Mouse (Mus musculus): ENCODE data around the gene Haus4.

Gene Haus4

DNA sequence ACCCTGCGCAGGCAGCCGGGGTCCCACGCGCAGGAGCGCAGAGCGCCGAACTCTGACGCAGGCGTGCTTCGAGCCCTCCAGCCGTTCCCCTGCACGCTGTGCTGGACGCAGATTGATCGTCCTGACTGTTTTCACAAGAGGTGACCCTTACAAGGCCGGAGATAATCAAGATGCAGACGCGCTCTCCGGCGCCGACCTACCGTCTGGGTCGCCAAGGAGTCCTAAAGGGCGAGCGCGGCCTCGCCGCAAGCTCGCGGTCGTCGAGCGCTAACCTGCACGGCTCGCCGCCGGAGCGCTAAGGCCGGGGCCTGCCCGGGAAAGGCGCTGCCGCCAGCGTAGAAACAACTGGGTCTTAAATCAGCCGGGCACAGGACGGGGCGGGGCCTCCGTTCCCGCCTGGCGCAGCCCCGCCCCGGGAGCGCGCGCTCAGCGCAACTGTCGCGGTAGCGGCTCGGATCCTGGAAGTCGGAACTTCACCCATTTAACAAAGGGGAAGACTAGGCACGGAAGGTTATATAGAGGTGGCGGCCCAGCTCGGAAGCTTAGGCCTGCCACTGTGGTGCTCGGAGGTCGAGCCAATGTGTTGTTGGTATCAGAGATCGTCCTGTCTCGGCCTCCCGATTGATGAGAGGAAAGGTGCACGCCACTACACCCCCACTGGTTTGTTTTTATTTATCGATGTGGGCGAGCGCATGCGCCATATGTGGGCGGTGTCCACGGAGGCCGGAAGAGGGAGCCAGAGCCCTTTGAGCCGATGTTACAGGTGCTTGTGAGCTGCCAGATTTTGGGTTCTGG, at the start of gene Haus4:
Gene Haus4, minus strand, starts transcription at position 642 of the 795 bp plus-strand sequence.
- peak; percentile 70 for DNase-seq

DNA sequence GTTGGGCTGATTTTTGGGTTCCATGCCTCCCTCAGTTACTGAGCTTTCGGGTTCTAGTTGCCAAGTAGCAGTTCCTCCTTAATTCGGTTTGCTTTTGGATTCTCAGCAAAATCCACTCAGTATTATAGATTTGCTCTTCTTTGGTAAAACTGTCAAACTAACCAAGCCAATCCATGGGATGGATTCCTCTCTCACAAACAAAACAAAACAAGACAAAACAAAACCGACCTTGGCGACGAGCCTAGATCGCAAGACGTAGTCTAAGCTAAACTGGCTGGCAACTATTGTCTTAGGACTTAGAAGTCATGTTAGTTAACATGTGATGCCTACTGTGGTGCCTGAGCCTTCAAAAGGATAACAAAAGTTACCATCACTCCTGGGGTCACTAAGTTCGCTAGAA, 49.3 kb upstream of the Haus4 start:
- DNase-seq: peak; percentile 45

DNA sequence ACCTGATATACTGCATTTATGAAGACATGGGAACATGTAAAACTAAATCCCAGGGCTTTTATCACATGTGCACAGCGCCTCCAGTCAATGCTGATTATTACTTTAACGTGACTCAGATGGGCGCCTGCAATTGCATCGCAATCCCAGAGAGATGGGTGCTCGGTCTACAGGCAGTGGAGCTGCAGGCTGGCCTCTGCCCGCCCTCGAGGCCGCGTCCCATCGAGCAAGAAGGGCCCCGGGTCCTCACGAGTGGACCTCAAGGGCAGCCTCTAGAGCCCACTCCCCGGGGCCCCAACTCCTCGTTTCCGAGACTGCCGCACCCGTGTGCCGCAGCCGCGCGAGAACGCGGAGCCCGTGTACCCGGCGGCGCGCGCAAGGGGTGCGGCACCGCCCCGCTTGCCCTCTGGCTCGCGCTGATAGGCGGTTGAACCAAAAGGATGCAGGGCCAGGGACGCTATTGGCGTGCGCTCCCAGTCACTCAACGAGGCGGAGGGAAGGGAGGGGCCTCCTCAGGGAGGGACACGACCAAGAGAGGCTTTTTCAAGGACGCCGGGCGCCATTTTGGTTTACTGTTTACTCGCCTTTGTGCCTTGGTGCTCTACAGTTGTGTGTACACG, 48.7 kb upstream of the Haus4 start:
- peak; percentile 98 for DNase-seq

DNA sequence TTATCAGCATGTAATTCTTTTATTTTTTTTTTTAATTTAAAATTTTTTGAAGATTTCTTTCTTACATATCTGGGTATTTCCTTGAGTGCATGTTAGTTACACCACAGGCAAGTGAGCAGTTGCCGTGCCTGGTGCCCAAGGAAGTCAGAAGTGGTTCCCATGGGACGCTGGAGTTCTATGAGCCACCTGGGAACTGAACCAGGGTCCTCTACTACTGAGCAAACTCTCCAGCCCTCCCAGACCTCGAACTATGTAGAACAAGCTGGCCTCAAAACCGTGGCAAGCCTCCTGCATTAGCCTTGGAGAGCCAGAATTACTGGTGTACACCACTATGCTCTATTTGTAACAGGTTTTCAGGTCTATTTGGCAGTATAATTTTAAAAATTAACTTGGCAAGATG, 48.2 kb upstream of the Haus4 start:
- DNase-seq: peak; percentile 60

DNA sequence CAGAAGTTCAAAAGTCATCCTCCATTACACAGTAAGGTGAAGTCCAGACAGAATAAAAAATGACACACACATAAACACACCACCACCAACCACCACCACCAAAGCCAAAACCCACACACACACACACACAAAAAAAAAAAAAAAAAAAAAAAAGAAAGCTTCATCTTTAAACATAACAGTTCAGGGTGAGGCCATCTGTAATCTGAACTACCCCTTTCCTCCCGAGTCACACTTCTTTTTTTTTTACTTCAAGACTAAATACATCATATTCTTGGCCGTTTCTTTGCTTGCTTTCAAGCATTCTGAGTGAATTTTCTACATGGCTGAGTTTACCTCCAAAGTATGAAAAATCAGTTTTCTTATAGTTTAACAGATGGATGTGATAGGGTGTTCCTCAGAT, 47.2 kb upstream of the Haus4 start:
- DNase-seq: no peak

DNA sequence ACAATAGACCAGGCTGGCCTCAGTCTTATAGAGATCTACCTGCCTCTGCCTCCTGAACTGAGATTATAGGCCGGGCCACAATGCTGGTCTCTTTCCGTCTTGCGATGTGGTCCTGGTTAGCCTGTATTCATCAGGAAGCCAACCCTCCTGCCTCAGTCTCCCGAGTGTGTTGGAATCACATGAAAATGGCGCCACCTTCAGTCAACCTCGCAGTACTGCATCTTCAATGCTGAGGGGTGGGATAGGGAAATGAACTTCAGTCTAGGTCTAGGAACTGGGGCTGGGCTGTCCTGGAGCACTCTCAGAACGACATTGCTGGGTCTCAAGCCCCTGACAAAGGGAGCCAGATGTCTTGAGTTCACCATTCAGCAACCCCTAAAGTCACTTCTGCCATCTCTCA, 42.7 kb upstream of the Haus4 start:
- DNase-seq: no peak

DNA sequence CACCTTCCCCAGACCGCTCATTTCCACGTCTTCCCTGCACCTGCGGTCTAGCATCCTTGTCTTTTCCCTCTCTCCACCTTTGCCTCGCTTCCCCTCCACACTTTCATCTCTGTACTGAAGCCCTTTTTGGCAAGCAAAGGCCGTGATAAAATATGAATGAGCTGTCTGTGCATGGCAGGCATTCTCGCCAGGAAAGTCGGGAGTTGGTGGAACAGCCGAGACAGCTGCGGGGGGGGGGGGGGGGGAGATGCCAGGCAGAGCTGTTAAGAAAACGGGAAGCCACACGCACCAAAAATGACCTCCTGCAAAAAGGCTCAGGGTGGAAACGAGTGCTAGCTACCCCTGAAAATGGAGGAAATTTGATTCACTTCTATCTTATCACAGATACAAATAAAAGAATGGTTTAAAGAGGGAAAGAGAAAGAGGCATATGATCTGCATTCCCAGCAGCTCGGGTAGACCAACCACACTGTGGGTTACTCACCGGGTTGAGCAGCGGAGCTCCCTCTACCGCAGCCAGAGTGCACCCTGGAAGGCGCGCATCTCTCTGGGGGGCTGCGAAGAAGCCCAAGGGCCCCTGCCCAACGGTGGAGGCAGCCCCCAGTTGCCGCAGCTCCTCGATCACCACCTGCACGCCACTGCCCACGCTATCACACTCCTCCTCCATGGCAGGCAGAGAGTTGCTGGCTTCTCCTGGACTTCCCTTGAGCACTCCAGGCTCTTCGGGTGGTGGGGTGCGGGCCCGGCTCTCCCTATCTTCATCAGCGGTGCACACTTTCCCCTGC, 40.4 kb upstream of the Haus4 start:
- no peak for DNase-seq

DNA sequence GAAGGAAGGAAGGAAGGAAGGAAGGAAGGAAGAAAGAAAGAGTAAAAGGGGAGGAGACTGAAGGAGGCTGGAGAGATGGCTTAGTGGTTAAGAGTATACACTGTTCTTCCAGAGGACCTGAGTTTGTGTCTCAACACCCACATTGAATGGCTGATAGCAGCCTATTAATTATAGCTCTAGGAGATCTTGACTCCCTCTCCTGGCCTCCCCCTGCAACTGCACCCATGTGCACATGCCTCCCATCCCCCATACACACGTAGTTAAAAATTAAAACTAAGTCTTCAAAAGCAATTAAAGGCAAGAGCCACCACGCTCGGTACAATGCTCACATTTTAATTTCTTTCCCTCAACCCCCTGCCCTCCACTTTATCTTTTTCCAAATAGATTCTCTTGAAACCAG, 39.6 kb upstream of the Haus4 start:
- no peak for DNase-seq

DNA sequence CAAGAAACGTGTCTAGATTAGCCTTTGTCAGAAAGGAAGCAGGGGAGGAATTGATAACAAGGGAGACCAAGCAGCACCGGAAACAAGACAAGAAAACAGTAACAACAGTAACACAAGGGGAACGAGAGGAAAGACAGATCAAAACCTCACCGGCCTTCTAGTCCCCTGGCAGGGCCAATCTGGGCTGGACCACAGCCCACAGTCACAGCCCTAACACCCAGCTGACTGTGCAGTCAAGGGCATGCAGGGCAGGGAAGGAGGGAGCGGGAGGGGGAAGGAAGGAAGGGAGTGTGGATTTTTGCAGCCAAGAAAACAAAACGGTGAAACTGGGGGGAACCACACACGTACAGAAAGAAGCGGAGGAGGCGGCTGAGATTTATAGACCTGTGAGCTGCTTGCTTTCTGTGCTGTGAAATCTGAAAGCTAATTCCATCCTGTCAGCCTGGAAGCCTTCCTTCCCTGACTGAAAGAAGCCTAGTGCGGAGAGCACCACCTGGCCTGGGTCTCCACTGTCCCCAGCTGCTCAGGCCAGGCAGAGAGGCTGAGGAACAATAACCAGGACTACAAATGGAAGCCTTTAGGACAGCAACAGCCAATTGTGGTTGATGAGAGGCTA, 38.0 kb upstream of the Haus4 start:
- DNase-seq: no peak

DNA sequence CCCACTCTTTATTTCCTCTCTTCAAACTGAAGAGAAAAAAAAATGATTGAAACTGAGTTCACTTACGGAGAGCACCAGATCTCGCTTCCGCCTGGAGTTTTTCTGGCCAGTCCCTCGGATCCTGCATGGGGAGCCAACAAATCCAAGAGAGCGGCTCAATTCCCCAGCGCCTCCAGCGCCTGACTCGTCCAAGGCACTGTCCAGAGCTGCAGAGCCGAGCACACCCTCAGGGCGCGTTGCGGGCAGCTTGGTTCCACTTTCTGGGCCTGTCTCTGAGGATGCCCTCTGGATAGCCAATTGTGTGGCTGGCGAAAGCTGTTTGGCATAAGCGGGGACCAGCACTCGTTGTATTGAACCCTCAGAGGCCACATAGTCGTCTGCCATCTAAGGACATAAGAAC, 36.6 kb upstream of the Haus4 start:
- DNase-seq: peak; percentile 1

DNA sequence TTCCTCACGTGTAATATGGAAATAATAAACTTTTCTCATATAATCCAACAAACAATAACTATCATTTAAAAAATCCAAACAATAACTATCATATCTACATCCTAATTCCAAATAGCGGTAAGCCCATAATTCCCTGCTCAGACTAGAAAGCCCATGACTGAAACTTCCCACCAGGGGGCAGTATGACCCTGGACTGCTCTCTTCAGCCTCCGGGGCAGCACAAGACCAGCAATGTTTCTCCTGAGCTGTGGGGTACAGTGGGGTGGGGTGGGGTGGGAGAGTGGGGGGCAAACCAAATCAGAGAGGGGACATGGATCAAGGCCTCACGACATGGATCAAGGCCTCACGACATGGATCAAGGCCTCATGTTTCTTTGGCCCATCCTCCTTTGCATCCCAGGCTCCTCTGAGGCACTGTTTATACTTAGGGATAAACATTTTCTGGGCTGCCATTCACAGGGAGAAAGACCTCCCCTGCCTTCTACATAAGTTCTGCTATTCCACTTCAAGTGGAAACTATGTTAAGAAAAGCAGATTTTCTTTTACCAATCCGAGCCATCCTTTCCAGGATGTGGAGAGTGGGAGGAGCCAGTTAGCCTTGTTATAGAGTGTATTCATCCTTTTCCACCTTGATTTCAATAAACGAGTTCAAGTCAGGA, 29.4 kb upstream of the Haus4 start:
- DNase-seq: no peak

DNA sequence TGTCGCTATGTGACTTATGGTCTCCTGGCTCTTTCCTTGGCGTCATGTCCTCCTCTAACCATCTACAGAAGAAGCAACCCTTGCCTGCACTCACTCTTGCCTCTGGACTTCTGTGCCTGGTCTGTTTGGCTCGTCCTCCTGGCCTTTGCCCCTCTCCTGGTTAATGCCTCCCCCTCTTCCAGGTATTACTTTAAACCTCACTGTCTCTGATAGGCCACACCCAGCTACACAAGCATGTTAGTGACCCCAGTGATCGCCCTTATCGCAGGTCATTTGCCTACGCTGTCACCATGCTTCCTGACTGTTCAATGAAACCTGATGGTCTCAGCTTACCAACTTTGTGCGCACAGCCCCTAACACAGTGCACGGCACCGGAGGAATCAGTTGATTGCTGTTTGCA, 28.1 kb upstream of the Haus4 start:
- DNase-seq: no peak

DNA sequence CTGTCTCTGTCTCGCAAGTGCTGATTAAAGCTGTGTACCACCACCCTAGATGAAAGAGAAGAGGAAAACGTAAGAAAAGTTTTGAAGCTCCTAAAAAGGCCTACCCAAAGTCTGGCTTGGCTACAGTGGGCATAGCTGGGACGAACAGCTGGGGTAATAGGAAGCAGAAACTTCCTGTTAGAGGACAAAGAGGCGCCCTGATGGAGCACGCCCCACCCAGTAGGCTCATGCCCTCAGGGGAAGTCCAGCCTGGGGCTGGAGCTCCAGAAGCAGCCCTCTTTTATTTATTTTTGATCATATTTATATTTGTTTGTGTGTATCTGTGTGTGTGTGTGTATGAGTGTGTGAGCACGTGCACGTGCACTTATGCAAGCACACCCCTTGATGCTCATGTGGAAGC, 25.2 kb upstream of the Haus4 start:
- no peak for DNase-seq

DNA sequence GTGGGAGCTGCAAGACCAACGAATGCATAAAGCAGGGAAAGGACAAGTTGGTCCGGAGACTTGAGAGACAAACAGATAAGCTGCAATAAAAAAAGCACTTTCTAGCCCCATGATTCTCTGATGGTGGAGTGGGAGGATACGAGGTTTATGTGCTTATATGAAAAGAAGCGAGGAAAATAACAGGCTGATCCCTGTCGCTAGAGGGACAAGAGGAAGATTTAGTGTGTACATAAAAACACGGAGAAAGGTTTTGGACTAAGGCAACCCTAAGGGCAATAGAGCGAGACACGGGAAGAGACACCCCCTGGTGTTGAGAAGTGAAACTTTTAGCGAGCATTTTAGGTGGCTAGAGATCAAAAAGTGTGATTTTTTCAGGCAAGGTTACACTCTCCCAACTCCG, 23.6 kb upstream of the Haus4 start:
- no peak for DNase-seq

DNA sequence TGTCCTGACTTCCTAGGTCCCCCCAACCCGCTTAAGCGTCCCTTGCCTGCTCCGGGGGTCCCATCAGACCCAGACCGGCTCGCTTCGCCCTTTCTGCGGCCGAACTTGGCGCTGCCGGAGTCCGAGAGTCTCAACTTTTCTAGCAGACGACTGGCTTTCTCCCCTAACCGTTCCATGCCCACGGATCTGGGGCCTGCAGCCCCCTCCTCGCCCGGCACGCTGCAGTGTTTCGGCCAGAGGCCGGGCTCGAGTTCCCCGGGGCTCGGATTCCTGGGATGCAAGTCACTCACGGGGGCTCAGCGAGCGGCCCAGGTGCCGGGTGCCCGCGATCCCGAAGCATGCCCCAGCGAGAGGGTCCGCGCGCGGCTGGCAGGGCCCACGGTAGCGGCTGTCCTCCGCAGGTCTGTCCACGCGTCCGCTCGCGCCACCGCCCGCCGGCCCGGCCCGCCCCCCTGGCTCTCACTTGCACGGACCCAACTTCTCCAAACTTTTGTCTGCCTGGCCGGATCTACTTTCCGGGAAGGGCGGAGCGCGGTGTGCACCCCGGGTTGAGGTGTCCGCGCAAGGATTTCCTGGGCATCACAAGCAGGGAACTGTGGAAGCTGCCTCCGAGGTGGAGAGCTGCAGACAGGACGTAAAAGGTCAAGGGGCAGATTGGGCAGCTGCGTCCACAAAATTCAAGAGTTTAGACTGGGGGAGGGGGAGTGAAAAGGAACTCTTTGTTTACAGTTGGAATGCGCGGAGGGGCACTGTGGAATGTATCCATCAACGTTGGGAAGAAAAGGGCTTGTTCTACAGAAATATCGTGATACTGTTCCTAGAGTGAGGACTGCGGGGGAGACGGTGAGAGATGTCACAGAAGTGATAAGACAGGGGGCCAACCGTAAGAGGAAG, 22.9 kb upstream of the Haus4 start, which contains the start of gene Ajuba:
Gene Ajuba, minus strand, starts transcription at position 470 of the 894 bp plus-strand sequence.
- peak; percentile 27 for DNase-seq

DNA sequence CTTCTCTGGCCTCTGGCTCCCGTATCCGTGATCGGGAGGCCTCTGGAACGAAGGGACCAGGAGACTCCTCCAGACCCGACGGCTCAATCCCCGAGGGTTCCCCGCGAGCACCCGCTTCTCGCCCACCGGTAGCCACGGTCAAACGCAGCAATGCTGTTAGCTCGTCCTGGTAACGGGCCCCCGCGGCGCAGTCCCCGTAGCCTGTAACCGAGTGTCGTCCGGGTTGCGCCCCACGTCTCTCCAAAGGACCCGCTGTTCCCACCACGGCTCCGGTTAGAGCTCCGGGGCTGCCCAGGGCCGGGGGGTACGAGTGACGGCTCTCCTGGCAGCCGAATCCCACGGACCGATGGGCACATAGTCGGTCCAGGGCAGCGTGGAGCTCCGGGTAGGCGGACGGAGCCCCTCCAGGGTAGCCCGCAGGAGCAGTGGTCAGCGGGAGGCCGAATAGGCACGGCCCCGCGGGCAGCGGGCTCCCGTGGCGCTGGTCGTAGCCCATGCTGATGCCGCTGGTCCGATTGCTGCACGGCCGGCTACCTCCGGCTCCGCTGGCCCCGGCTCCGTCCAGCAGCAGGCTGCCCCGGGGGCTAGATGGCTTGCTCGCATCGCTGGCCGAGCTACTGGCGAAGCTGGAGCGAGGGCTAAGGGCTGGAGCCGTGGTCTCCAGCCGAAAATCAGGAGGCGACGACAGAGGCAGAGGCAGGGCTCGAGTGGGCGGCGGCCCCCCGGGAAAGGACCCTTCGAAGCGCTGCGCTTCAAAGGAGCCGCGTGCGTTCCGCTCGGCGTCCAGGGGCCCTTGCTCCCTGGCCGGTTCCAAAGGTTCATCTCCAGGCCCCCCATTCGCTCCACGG, 22.0 kb upstream of the Haus4 start:
- DNase-seq: no peak

DNA sequence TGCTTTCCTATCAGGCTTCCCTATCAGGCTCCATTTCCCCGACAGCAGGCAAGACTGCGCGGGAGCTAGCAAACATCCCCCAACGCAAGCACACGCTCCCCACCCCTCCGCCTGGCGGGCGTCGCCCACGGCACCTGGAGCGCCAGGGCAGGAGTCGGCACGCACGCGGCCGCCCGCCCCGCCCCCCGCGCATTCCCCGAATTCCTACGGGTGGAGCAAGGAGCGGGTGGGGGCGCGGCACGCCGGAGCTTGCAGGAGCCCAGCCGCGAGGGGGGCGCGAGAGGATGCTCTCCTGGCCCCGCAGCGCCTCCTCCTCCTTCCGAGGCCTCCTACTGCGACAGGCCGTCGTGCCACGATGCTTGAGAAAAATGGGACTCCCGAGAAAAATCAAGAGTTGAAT, 21.2 kb upstream of the Haus4 start:
- no peak for DNase-seq

DNA sequence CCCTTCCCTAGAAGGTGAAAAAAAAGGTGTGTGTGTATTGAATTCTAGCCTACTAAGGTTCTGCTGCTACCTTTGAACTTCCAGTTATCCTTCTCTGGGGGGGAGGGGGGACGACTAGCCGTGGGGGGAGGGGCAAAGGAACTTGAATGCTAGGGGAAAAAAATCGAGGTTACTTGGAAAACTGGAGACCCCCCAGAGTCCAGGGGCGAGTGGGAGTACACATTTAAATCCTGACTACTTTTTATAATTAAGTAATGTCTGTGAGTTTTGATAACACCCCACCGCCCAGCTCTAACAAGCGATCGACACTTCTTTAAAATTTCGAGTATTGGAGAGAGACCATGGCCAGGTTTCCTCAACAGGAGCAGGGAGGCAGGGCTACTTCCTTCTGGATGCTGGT, 20.6 kb upstream of the Haus4 start:
- DNase-seq: no peak

DNA sequence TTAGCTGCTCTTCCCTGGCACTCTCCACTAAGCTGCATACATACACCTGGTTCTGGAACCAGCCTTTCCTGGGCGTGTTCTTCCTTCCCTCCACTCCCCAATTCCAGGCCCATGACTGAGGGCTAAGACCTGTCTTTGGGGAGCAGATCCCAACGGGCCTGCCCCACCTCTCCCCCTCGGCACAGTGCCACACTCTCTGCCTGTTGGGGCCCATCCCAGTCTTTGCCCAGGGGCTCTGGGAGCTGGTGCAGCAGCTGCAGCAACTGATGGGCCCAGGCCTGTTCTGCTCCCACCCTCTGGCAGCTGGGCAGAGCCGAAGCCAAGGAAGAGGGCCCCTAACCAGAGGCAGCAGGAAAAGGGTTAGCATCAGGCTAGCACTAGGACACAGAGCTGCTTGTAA, 19.8 kb upstream of the Haus4 start:
- no peak for DNase-seq

DNA sequence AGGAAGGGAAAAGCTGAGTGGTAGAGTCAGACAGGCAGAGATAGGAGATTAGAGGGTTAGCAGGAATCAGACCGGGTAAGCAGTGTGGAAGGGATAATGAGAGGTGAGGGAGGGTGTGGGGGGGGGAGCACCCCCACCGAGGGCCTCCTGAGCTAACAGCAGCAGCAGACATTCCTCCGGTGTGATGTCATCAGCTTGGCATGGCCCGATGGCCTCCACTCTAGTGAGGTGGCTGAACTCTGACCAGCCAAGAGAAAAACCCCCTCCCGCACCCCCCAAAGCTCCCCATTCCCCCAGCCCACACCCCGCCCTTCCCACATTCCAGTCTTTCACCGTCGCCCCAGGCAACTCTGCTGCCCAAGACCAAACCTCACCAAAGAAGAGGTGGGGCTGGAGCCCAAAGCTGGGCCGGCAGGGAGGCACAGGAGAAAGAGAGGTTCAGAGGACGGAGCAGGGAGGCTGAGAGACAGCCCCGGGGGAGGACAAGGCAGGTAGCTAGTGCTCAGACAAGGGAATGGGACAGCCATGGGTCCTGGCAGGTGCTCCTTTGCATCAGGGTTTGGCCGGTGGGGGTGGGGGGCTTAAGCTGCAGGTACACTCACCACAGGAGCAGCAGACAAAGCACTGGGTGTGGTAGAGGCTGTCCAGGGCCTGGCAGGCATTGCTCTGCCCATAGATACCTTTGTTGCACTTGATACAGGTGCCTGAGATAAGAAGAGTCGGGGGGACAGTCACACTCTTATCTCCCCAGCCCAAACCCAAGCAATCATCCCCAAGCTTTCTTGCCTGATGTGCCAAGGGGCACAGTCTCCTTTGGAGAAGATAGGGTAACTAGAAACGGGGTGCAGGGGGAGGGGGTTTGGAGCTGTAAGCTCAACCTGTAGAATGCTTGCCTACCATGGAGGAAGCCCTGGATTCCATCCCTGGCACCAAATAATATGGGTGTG, 18.6 kb upstream of the Haus4 start:
- DNase-seq: no peak
